Mouse (Mus musculus): ENCODE measurements at regions not wholly inside any gene's neighbourhood (a gene's known extent, or its start where the extent isn't known, plus 50 kb on each side); places are given as distances from the start of the nearest gene placed in this dataset.

DNA sequence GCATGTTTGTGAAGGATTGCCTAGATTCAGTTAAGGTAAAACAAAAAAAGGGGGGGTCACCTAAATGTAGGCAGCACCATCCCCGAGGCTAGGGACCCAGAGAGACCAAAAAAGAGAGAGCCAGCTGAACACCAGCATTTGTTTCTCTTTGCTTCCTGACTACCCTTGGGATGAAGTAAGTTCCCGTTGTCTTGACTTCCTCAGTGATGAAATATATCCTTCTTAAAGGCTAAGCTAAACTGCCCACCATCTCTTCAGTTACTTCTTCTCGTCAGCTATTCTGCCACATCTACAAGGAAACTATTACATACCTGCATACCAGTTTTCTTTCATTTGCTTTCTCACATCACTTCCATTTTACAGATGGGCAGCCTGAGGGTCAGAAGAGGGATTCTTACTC, 277.4 kb downstream of the Fam49a start:
- 77% methylated on average over 3 of the region's 3 CpGs for WGBS
- Histone ChIP-seq H3K9me3 (ENCODE audit: low read depth, low read length) (no peaks in the 10 kb centered on the region), H3K4me2 (no peak overlapping the region), H3K4me3 (ENCODE audit: low read depth, low read length) (no peak overlapping the region), H3K4me1 (ENCODE audit: insufficient read depth) (peaks cover 6% of the 10 kb centered on the region), H3K27ac (ENCODE audit: low read depth) (no peak overlapping the region), H3K27me3 (ENCODE audit: insufficient read depth, low read length) (no peaks in the 10 kb centered on the region), H3K36me3 (ENCODE audit: insufficient read depth) (no peaks in the 10 kb centered on the region), H3K9ac (no peak overlapping the region)
- TF ChIP-seq CTCF (IDR thresholded peaks at IDR 0.05; ENCODE audit: low read depth), result no peak
- ATAC-seq (ENCODE audit: insufficient read depth), result no peak
- DNase-seq, result no peak

DNA sequence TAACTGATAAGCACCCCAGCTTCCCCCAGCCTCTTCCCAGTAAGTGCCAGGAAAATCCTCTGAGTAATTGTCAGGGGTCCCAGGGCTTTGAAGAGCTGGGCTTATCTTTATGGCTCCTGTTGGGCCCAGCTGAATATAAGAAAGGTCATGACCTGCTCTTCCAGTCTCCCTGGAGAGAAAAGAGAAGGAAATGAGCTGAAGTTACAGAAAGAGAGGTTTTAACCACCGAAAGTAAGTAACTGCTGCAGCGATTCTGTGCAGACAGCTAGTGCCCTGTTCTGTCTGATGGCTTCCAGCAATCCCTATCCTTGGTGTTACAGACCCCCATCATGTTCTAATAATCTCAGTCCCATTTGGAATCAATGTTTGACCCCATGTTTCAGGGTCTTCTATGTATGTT, 272.8 kb downstream of the Fam49a start:
- TF ChIP-seq CTCF (IDR thresholded peaks at IDR 0.05; ENCODE audit: low read depth), result no peak
- Histone ChIP-seq H3K9ac (no peak overlapping the region), H3K4me1 (ENCODE audit: insufficient read depth) (0 out of 2 replicates have a peak, but pooled peaks cover 3% of the 10 kb centered on the region), H3K4me3 (ENCODE audit: low read depth, low read length) (no peak overlapping the region), H3K27me3 (ENCODE audit: insufficient read depth, low read length) (no peaks in the 10 kb centered on the region), H3K27ac (ENCODE audit: low read depth) (0 out of 2 replicates have a peak overlapping the region, but pooled peaks have one; percentile 18), H3K4me2 (no peak overlapping the region), H3K9me3 (ENCODE audit: low read depth, low read length) (no peaks in the 10 kb centered on the region), H3K36me3 (ENCODE audit: insufficient read depth) (no peaks in the 10 kb centered on the region)
- DNase-seq (no peak), ATAC-seq (ENCODE audit: insufficient read depth) (no peak)
- WGBS, result 19% methylated on average over 2 of the region's 2 CpGs

DNA sequence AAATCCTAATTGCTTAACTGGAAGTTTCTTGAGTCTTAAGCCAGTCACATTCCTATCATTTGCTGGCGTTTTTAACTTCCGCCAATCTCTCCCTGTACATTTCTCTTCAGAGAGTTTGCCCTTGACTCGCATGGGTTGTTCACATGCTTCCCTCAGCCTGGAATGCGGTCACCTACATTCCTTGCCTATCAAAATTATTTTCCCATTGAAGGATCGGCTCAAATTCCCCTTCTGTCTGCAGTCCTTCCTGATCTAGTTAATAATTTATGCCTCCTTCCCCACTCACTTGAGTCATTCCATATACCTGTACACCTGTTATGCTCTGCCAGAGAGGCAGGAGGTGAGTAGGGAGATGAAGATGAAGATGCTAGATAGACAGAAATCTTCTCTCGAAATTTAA, 268.9 kb downstream of the Fam49a start:
- H3K27ac ChIP-seq (ENCODE audit: low read depth), result peak overlapping the region; percentile 61; the same call in 1 of the 2 replicates
- DNase-seq, result peak; percentile 58

DNA sequence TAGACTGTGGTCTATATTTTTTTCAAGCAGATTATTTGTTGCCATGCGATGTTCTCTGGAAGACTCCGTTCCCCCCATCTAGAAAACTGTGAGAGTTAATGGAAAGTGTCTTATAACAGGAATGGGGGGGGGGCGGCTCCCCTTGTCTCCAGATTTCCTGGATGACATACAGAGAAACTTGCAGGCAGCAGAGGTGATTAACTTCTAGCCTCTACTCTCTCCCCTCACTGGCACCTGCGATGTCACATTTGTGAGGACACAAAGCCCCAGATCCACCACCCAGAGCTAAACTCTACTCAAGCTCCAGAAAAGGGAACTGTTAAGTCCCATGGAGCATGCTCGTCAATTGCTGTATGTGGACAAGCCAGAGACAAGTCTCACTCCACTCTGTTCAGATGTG, 267.6 kb downstream of the Fam49a start:
- 88% methylated on average over 5 of the region's 5 CpGs for WGBS

More for the DNA sequence above, 268.9 kb downstream of the Fam49a start:
- Histone ChIP-seq H3K27me3 (ENCODE audit: insufficient read depth, low read length) (no peaks in the 10 kb centered on the region), H3K36me3 (ENCODE audit: insufficient read depth) (no peaks in the 10 kb centered on the region), H3K4me2 (no peak overlapping the region), H3K4me3 (ENCODE audit: low read depth, low read length) (no peak overlapping the region), H3K9me3 (ENCODE audit: low read depth, low read length) (no peaks in the 10 kb centered on the region), H3K4me1 (ENCODE audit: insufficient read depth) (0 out of 2 replicates have a peak, but pooled peaks cover 3% of the 10 kb centered on the region), H3K9ac (no peak overlapping the region)
- no peak for TF ChIP-seq CTCF (IDR thresholded peaks at IDR 0.05; ENCODE audit: low read depth)
- ATAC-seq (ENCODE audit: insufficient read depth), result peak; percentile 68; the same call in 1 of the 2 replicates
- WGBS, result 50% methylated on average over 6 of the region's 6 CpGs

DNA sequence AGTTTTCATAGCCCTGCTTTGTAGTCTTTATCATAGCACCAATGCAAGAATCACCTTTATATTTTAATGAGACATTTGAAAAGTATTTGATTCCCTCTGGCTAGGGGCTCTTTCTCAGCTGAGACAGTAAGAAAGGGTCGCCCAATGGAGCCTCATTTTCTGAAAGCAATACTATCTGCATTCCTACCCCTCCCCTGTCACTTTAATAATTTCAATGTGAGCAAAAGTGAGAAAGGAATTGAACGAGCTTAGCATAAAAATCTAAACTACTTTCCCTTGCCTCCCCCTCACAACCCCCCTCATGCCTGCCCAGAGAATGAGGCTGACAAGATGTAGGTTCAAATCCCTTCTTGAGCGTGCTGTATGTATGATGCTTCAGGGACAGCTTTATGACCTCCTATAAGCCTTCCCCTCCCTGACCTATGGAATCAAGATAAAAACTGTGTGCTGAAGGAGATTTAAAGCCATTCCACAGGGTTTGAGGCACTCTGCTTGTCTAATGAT, 266.6 kb downstream of the Fam49a start:
- WGBS, result 60% methylated on average over 3 of the region's 3 CpGs
- no peak overlapping the region for H3K9ac ChIP-seq
- no peak overlapping the region for H3K27ac ChIP-seq (ENCODE audit: low read depth)
- H3K4me1 ChIP-seq (ENCODE audit: insufficient read depth), result 0 out of 2 replicates have a peak, but pooled peaks cover 3% of the 10 kb centered on the region
- H3K4me3 ChIP-seq (ENCODE audit: low read depth, low read length), result no peak overlapping the region
- no peaks in the 10 kb centered on the region for H3K36me3 ChIP-seq (ENCODE audit: insufficient read depth)
- H3K9me3 ChIP-seq (ENCODE audit: low read depth, low read length), result no peaks in the 10 kb centered on the region
- ATAC-seq (ENCODE audit: insufficient read depth) (no peak), DNase-seq (no peak)
- TF ChIP-seq CTCF (IDR thresholded peaks at IDR 0.05; ENCODE audit: low read depth), result no peak
- no peaks in the 10 kb centered on the region for H3K27me3 ChIP-seq (ENCODE audit: insufficient read depth, low read length)
- H3K4me2 ChIP-seq, result no peak overlapping the region

More for the DNA sequence above, 267.6 kb downstream of the Fam49a start:
- Histone ChIP-seq H3K4me3 (ENCODE audit: low read depth, low read length) (no peak overlapping the region), H3K4me1 (ENCODE audit: insufficient read depth) (0 out of 2 replicates have a peak, but pooled peaks cover 3% of the 10 kb centered on the region), H3K27ac (ENCODE audit: low read depth) (peak overlapping the region; percentile 75; the same call in 1 of the 2 replicates), H3K27me3 (ENCODE audit: insufficient read depth, low read length) (no peaks in the 10 kb centered on the region), H3K4me2 (no peak overlapping the region), H3K36me3 (ENCODE audit: insufficient read depth) (no peaks in the 10 kb centered on the region), H3K9ac (no peak overlapping the region), H3K9me3 (ENCODE audit: low read depth, low read length) (no peaks in the 10 kb centered on the region)
- no peak for TF ChIP-seq CTCF (IDR thresholded peaks at IDR 0.05; ENCODE audit: low read depth)
- DNase-seq (no peak), ATAC-seq (ENCODE audit: insufficient read depth) (no peak)

DNA sequence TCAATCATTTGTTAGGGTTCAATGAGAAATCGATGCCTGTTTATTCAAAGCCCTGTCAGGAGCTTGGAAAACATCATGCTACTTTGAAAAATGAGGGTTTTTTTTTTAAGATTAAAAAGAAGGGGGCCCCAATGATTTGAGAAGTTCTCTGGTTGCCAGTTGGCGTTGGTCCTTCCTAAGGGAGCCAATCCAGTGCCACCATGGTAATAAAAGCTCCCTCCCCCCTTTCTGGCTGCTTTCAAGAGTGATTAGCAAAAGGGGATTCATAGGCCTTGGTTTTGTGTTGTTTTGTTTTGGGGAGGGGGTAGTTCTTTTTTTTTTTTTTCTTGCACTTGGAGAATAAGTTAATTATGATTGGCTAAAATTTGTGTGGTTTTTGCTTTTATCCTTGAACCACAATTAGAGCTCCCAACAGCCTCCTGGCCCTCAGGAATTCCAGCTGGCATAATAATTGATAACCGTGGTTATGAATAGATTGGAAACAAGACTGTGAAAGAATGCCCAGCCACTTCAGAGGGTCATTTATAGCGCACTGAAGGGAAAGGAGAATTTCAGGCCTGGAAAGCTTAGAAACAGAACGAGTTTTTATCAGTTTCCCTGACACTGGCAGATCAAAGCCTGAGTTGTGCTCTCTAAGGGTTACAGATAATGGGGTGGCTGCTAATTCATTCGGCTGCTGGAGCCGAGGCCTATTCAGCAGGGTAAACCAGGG, 266.0 kb downstream of the Fam49a start:
- Histone ChIP-seq H3K27ac (ENCODE audit: low read depth) (no peak overlapping the region), H3K4me3 (ENCODE audit: low read depth, low read length) (no peak overlapping the region), H3K4me1 (ENCODE audit: insufficient read depth) (0 out of 2 replicates have a peak, but pooled peaks cover 3% of the 10 kb centered on the region), H3K9me3 (ENCODE audit: low read depth, low read length) (no peaks in the 10 kb centered on the region), H3K9ac (no peak overlapping the region), H3K36me3 (ENCODE audit: insufficient read depth) (no peaks in the 10 kb centered on the region), H3K27me3 (ENCODE audit: insufficient read depth, low read length) (no peaks in the 10 kb centered on the region), H3K4me2 (no peak overlapping the region)
- no peak for ATAC-seq (ENCODE audit: insufficient read depth)
- DNase-seq, result peak; percentile 10
- no peak for TF ChIP-seq CTCF (IDR thresholded peaks at IDR 0.05; ENCODE audit: low read depth)
- WGBS, result 33% methylated on average over 7 of the region's 7 CpGs

DNA sequence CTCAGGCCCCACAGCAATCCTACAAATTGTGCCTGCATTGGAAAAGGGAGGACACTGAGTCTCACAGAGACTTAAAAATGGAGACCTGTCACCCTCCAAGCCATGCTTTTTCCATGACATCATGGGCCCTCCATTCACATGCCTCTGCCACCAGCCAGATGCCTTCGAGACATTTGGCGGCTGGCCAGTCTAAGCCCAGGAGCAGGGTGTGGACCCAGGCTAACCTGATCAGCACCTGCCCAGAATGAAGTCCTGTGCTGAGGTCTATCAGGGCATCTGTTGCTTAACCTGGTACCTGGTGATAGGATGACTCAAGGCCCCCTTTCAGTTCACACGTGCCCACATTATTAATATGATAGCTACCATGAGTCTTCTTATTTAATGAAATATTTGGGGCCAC, 265.4 kb downstream of the Fam49a start:
- no peak for TF ChIP-seq CTCF (IDR thresholded peaks at IDR 0.05; ENCODE audit: low read depth)
- Histone ChIP-seq H3K4me1 (ENCODE audit: insufficient read depth) (0 out of 2 replicates have a peak, but pooled peaks cover 3% of the 10 kb centered on the region), H3K27me3 (ENCODE audit: insufficient read depth, low read length) (no peaks in the 10 kb centered on the region), H3K9me3 (ENCODE audit: low read depth, low read length) (no peaks in the 10 kb centered on the region), H3K9ac (no peak overlapping the region), H3K4me3 (ENCODE audit: low read depth, low read length) (no peak overlapping the region), H3K36me3 (ENCODE audit: insufficient read depth) (no peaks in the 10 kb centered on the region), H3K4me2 (no peak overlapping the region), H3K27ac (ENCODE audit: low read depth) (no peak overlapping the region)
- DNase-seq (peak; percentile 62), ATAC-seq (ENCODE audit: insufficient read depth) (no peak; the same call in 1 of the 2 replicates)
- 69% methylated on average over 3 of the region's 3 CpGs for WGBS

Measured in lung, embryonic 14.5 days (tissue).